Mouse (Mus musculus) midbrain, embryonic 12.5 days (tissue): Measurements from ENCODE around the gene Phldb2. TPM values are rescaled to one million over a fixed set of nuclear protein-coding genes. Genes with fewer than 3 reads are reported as not detected.

ENCODE experiments used
- ATAC-seq: fragments of 200-750 bp; cut with Nextera tagmentation; 2 replicates; pipeline ENCODE4 v1.8.0; 2017; ENCODE audit warnings: low read depth, moderate TSS enrichment, moderate library complexity; ENCODE audit not compliant: low FRiP score
- H3K27ac ChIP-seq: fragments of 300-500 bp; sonication (generic); replicated peaks from 2 replicates; pipeline ENCODE4 v1.5.1; 2016; ENCODE audit warnings: mild to moderate bottlenecking
- H3K27me3 ChIP-seq: fragments of 300-500 bp; sonication (generic); 2 replicates; pipeline ENCODE4 v1.6.1; 2016; ENCODE audit warnings: mild to moderate bottlenecking
- H3K36me3 ChIP-seq: fragments of 300-500 bp; sonication (generic); 2 replicates; pipeline ENCODE4 v1.6.1; 2016
- H3K4me1 ChIP-seq: fragments of 300-500 bp; sonication (generic); 2 replicates; pipeline ENCODE4 v1.6.1; 2016
- H3K4me2 ChIP-seq: fragments of 300-500 bp; sonication (generic); replicated peaks from 2 replicates; pipeline ENCODE4 v1.6.1; 2016; ENCODE audit warnings: mild to moderate bottlenecking, moderate library complexity
- H3K4me3 ChIP-seq: fragments of 300-500 bp; sonication (generic); 2 replicates; pipeline ENCODE4 v1.5.1; 2016; ENCODE audit warnings: mild to moderate bottlenecking
- H3K9ac ChIP-seq: fragments of 300-500 bp; sonication (generic); replicated peaks from 2 replicates; pipeline ENCODE4 v1.6.1; 2016; ENCODE audit warnings: mild to moderate bottlenecking, moderate library complexity
- H3K9me3 ChIP-seq: fragments of 300-500 bp; sonication (generic); 2 replicates; pipeline ENCODE4 v1.6.1; 2016; ENCODE audit warnings: mild to moderate bottlenecking
- WGBS: fragments of 180-500 bp; shearing (Covaris S2); methylation state at CpG from one replicate; pipeline ENCODE4 v1.1.7; 2016; 5-methylcytosine and 5-hydroxymethylcytosine counted together
- polyA plus RNA-seq: library from polyadenylated mRNA; unstranded; fragments of >200 nt; fragmentation: Nextera tagmentation; extraction: Ambion mirVana; gene quantifications from 2 replicates; pipeline ENCODE4 v1.2.1, GENCODE M21; 2016

Gene Phldb2
- polyA plus RNA-seq, 1 experiment from 2014 or later, result 42.6 TPM

DNA sequence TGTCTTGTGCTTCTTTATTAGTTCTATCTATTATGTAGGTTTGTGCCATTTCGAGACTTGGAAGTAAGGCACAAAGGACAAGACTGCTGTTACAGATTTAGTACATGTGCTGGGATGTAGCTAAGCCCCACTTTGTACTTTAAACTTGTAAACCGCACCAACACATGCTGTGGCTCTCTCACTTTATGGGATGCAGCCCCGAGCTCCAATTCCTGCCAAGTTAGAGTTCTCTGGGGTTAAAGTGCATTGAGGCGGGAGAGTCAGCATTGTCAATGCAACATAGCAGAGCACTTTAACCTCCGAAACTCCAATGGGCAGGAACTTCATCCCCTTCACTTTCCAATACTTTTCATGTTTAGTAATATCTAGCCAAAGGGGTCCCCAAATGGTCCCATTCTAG, 224.2 kb downstream of the Phldb2 start:
- no peaks in the 10 kb centered on the region for H3K27me3 ChIP-seq
- WGBS, result 86% methylated on average over 5 of the region's 5 CpGs
- no peak overlapping the region for H3K4me3 ChIP-seq
- no peak overlapping the region for H3K9ac ChIP-seq
- no peaks in the 10 kb centered on the region for H3K9me3 ChIP-seq
- H3K36me3 ChIP-seq, result peaks cover 38% of the 10 kb centered on the region
- peaks cover 10% of the 10 kb centered on the region for H3K4me1 ChIP-seq
- H3K27ac ChIP-seq, result no peak overlapping the region
- H3K4me2 ChIP-seq, result no peak overlapping the region
- no peak for ATAC-seq

DNA sequence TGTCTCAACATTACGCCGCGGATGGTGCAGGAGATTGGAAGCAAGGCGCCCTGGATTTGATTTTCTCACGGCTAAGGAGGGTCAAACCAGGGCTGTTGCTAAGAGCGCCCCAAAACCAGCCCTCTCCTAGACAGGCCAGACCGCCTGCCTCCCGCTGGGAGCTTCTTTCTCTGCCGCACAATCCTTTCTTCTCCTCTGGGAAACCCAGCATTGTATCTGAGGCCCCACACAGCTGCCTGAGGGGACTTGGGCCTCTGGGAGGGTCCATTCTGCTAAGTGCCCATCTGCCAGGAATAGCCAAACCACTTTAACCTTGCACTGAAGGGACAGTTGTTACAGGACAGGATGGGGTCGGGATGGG, 228.7 kb downstream of the Phldb2 start:
- H3K27me3 ChIP-seq, result no peaks in the 10 kb centered on the region
- H3K9ac ChIP-seq, result peak overlapping the region; percentile 88
- no peaks in the 10 kb centered on the region for H3K9me3 ChIP-seq
- peak overlapping the region; percentile 66 for H3K4me3 ChIP-seq
- peak; percentile 86 for ATAC-seq
- WGBS, result 0% methylated on average over 10 of the region's 10 CpGs
- peak overlapping the region; percentile 68 for H3K4me2 ChIP-seq
- peaks cover 32% of the 10 kb centered on the region for H3K36me3 ChIP-seq
- H3K27ac ChIP-seq, result peak overlapping the region; percentile 98
- H3K4me1 ChIP-seq, result peaks cover 42% of the 10 kb centered on the region

DNA sequence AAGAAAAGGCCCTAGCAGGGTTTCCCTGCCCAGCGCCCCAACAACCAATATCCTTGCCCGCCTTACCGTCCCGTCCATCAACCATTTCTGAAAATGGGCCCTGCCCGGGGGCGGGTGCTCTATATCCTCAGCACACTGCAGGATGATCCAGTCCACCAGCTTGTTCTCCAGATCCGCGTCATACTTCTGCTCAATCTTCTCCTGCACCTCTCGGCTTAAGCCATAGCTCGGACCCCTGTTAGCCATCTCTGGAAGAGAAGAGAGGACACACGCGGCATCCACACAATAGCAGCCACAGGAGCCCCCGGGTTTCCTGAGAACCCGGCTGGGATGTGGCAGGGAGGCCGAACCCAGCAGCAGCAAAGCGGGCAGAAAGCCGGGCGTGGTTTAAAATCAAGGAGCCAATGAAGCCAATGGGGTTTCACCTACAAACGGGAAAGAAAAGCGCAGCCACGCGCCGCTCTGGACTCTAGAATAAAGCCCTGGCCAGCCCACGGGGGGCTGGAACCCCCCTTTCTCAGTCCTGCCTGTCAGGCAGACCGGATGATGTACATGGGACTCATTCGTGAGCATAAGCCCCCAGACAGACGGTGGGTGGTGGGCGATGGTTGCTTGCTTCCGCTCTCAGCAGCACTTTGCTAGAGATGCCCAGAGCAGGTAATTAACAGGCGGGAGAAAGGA, 229.2 kb downstream of the Phldb2 start, which contains the start of gene Tagln3:
Gene Tagln3, minus strand, starts transcription at position 548 of the 681 bp plus-strand sequence.
- ATAC-seq, result peak; percentile 91
- WGBS, result under 1% methylated on average over 30 of the region's 30 CpGs
- H3K27me3 ChIP-seq, result no peaks in the 10 kb centered on the region
- H3K4me1 ChIP-seq, result peaks cover 42% of the 10 kb centered on the region
- peaks cover 35% of the 10 kb centered on the region for H3K36me3 ChIP-seq
- H3K4me3 ChIP-seq, result peak within 1 kb of the TSS; percentile 66
- H3K9ac ChIP-seq, result peak within 1 kb of the TSS; percentile 88
- H3K4me2 ChIP-seq, result peak within 1 kb of the TSS; percentile 68
- peak within 1 kb of the TSS; percentile 98 for H3K27ac ChIP-seq
- no peaks in the 10 kb centered on the region for H3K9me3 ChIP-seq

DNA sequence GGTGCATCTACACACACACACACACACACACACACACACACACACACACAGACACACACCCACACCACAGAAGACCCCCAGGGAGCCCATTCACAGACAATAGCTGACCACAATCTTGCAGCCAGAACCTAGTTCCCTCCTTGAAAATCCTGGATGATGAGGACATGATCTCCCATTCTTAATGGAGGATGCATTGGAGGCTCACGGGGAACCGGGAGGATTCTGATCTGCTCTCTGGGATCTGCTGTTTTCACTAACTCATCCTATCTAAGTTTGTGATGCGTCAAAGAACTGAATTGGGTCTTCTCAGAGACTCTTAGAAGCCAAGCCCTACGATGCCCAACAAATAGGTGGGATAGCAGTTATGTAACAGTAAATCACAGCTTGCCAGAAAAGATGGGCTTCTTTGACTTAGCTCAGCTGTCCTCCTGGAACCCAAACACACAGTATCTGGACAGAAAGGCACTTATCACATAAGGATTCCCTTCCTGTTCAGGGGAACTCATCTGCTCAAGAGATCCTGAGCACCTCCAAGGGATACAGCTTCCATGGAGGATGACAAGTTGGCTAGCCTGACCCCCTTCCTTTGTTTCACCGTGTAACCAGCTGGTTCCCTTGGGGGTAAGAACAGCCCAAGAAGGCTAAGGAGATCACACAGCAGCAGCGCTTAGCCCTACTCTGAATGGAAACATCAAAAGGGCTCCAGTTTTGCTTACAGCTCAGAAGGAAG, 230.1 kb downstream of the Phldb2 start:
- Histone ChIP-seq H3K4me3 (peak overlapping the region; percentile 66), H3K9ac (peak overlapping the region; percentile 88), H3K9me3 (no peaks in the 10 kb centered on the region), H3K4me1 (peaks cover 42% of the 10 kb centered on the region), H3K27me3 (no peaks in the 10 kb centered on the region), H3K4me2 (peak overlapping the region; percentile 68), H3K27ac (peak overlapping the region; percentile 98), H3K36me3 (peaks cover 35% of the 10 kb centered on the region)
- 34% methylated on average over 6 of the region's 6 CpGs for WGBS
- peak; percentile 53 for ATAC-seq

DNA sequence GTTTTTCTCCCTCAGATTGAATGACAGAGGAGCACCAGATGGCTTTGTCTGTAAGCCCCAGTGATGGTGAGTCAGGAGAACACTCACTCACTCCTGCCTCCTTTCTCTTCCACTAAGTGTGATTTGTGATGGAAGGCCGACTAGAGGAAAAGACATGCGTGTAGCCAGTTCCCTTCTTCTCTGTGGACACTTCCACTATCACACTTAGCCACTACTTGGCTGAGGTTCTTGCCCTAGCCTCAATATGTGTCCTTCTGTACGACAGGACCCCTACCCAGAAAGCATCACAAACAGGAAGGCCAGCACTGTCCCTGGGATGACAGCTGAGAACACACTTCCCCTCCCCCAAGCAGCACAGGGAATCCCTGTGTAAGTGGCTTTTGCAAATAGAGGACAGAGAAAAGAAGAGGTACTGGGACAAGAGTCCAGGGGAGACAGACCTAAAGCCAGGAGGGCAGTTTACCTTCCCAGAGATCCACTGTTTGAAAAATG, 230.9 kb downstream of the Phldb2 start:
- no peak for ATAC-seq
- H3K27me3 ChIP-seq, result no peaks in the 10 kb centered on the region
- H3K27ac ChIP-seq, result peak overlapping the region; percentile 98
- peak overlapping the region; percentile 68 for H3K4me2 ChIP-seq
- H3K4me3 ChIP-seq, result peak overlapping the region; percentile 66
- 55% methylated on average over 3 of the region's 3 CpGs for WGBS
- peaks cover 42% of the 10 kb centered on the region for H3K4me1 ChIP-seq
- no peaks in the 10 kb centered on the region for H3K9me3 ChIP-seq
- peak overlapping the region; percentile 88 for H3K9ac ChIP-seq
- H3K36me3 ChIP-seq, result peaks cover 40% of the 10 kb centered on the region

DNA sequence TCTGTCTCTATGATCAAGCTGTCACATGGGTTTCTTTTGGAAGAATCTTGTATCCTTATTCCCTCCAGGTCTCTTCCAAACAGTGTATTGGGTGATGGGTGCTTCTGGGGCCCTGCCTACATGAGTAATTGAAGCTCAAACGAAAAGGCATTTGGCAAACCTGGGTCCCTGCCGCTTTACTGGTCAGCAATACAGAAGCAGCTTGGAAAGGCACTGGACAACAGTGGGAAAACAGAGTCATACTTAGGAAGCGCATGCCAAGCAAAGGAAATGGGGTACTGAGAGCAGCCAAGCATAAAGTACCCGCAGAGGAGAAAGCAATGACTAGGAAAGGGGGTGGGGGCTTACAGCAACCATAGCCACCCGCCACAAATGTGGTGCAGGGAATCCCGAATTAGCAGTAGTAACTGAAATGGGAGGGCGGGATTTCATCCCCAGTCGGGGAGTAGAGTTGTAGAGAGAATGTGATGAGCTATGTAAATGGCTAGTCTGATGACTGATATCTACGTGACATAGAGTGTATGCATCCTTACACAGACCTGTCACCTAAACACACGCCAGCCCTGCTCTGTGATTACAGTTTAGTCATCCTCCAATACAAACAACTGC, 233.3 kb downstream of the Phldb2 start:
- Histone ChIP-seq H3K27ac (no peak overlapping the region), H3K4me1 (peaks cover 35% of the 10 kb centered on the region), H3K36me3 (peaks cover 63% of the 10 kb centered on the region), H3K4me2 (peak overlapping the region; percentile 68; the same call in 1 of the 2 replicates), H3K9ac (no peak overlapping the region), H3K4me3 (no peak overlapping the region), H3K9me3 (no peaks in the 10 kb centered on the region), H3K27me3 (no peaks in the 10 kb centered on the region)
- 87% methylated on average over 10 of the region's 10 CpGs for WGBS
- no peak for ATAC-seq

DNA sequence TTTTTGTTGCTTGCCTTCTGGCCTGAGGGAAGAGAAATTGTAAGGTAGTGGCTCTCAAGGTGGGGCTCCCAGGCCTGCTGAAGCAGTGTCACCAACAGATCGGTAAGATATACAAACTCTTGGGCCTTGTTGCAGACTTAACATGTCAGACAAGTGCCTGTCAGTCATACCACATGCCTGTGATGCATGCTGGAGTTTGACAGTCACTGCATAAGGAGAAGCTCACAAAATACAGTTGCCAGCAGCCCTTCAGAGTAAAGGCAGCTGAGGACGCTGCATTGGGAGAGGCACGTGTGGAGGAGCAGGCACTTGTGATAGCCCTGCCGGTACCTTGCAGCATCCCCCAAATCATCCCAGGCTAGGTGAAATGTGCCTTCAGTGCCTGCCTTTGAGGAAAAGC, 235.1 kb downstream of the Phldb2 start:
- Histone ChIP-seq H3K4me3 (no peak overlapping the region), H3K9ac (no peak overlapping the region), H3K27ac (no peak overlapping the region), H3K27me3 (no peaks in the 10 kb centered on the region), H3K9me3 (no peaks in the 10 kb centered on the region), H3K4me2 (no peak overlapping the region), H3K36me3 (peaks cover 80% of the 10 kb centered on the region), H3K4me1 (peaks cover 31% of the 10 kb centered on the region)
- 93% methylated on average over 4 of the region's 4 CpGs for WGBS
- ATAC-seq, result no peak

DNA sequence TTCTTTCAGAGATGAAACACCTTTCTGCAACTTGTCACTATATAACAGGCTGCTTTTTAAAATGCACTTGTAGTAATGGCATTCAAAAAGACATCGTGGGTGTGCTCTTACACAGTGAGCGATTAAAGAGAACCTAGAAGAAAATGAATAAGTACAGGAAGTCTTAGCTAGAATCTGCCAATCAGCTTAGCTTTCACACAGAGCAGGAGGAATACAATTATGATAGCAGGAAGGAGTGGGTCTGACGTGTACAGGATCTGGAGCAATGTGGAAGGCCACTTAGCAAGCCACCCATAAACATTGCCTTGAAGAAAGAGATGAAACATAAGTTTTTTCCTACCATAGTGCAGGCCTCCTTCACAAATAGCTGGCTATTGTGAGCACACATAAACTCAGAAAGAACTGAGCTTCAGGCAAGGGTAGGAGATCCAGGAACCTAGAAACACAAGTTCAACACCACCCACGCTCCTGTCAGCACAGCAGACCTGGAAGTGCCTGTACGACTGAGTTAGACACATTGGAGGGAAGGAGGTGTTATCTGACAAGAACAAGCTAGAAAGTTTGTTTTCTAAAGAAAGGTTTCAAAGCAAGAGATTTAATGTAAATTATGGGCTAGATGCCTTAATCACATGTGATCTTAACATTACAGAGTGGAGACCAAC, 238.8 kb downstream of the Phldb2 start:
- Histone ChIP-seq H3K36me3 (peaks cover 88% of the 10 kb centered on the region), H3K27ac (no peak overlapping the region), H3K4me2 (no peak overlapping the region), H3K9me3 (no peaks in the 10 kb centered on the region), H3K27me3 (no peaks in the 10 kb centered on the region), H3K4me1 (no peaks in the 10 kb centered on the region; the same call in 1 of the 2 replicates), H3K4me3 (no peak overlapping the region), H3K9ac (no peak overlapping the region)
- ATAC-seq, result no peak
- WGBS, result 89% methylated on average over 5 of the region's 5 CpGs

DNA sequence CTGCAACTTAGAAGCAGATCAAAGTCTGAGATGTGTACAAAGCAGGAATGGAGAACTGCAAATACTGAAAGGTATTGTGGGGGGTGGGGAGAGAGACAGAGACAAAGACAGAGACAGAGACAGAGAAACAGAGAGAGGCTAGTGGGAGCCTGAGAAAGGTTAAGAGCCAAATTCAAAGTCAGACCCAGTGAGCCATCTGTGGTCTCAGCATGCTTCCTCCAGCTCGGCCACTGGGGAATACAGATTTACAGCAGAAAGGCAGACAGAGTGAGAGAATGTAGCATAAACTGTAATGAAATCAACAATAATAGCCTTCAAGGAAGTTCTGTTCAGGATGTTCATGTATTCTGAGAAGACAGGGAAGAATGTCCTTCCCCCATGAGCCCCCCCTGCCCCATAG, 239.5 kb downstream of the Phldb2 start:
- no peak overlapping the region for H3K4me2 ChIP-seq
- H3K27ac ChIP-seq, result no peak overlapping the region
- no peak overlapping the region for H3K9ac ChIP-seq
- ATAC-seq, result no peak
- H3K4me1 ChIP-seq, result no peaks in the 10 kb centered on the region
- H3K4me3 ChIP-seq, result no peak overlapping the region
- 85% methylated on average over 1 of the region's 1 CpGs for WGBS
- H3K9me3 ChIP-seq, result no peaks in the 10 kb centered on the region
- no peaks in the 10 kb centered on the region for H3K27me3 ChIP-seq
- peaks cover 83% of the 10 kb centered on the region for H3K36me3 ChIP-seq

DNA sequence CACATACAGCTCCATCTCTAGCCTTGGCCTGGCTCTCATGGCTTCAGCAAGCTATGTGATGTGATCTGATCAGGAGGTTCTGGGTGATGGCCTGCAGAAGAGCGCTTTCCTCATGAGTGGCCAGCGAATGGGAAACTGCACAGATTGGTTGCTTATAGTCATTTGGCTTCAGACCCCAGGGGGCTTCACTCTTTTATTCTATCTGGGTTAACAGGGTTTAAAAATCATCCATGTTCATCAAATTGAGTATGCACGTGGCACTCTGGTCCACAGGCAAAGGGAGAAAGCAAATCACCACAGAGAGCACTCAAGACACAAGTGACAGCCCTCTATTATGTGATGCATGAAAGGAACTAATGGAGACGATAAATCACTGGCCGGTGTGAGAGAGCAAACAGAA, 240.1 kb downstream of the Phldb2 start:
- Histone ChIP-seq H3K4me3 (no peak overlapping the region), H3K36me3 (peaks cover 76% of the 10 kb centered on the region), H3K9me3 (no peaks in the 10 kb centered on the region), H3K27me3 (no peaks in the 10 kb centered on the region), H3K4me1 (no peaks in the 10 kb centered on the region), H3K4me2 (no peak overlapping the region), H3K27ac (no peak overlapping the region), H3K9ac (no peak overlapping the region)
- WGBS, result 90% methylated on average over 5 of the region's 5 CpGs
- ATAC-seq, result no peak

DNA sequence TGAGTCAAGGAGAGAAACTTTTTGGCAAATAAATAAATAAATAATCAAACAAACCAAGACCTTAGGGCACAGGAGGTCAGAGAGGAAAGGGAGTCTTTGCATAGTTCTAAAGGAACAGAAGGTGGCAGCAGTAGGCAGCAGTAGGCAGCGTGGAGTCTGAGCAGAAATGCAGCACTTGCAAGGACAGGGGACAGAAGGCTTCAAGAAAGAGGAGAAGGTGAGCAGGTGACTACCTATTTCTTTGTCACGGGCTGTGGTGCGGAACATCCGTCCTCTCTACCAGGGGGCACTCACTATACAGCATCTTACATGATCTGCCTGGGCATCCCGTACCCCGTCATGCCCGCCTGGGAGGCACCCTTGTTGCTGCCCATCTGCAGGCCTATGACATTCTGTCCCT, 242.1 kb downstream of the Phldb2 start:
- Histone ChIP-seq H3K4me3 (no peak overlapping the region), H3K36me3 (peaks cover 59% of the 10 kb centered on the region), H3K27me3 (no peaks in the 10 kb centered on the region), H3K9ac (no peak overlapping the region), H3K4me2 (no peak overlapping the region), H3K9me3 (no peaks in the 10 kb centered on the region), H3K27ac (no peak overlapping the region), H3K4me1 (no peaks in the 10 kb centered on the region)
- WGBS, result 79% methylated on average over 7 of the region's 7 CpGs
- ATAC-seq, result no peak

DNA sequence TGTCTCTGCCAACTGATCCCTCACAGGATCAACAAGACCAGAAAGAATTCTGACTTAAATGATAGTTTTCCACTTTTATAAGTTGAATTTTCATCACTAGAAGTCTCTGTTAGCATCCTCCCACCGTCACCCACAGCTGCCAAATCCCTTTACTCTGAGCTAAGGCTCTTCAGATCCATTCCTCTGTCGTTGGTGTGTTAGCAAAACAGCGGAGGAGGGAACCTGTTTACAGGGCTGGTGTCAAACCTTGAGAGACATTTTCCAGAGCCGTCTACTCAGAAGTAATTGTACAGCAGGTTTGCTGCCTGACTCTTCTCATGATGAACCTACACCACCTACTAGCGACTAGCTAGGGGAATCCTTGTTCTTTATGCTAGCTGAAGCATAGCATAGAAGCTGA, 254.1 kb downstream of the Phldb2 start:
- Histone ChIP-seq H3K4me2 (no peak overlapping the region), H3K27me3 (no peaks in the 10 kb centered on the region), H3K27ac (no peak overlapping the region), H3K9ac (no peak overlapping the region), H3K36me3 (no peaks in the 10 kb centered on the region), H3K9me3 (no peaks in the 10 kb centered on the region), H3K4me3 (no peak overlapping the region), H3K4me1 (no peaks in the 10 kb centered on the region)
- no peak for ATAC-seq
- 77% methylated on average over 5 of the region's 5 CpGs for WGBS
